Mouse (Mus musculus): Measurements from ENCODE around the gene Os9. TPM values are rescaled to one million over a fixed set of nuclear protein-coding genes. Genes with fewer than 3 reads are reported as not detected.

Os9 gene
- 94.0 and 95.8 TPM in 2 replicates for polyA plus RNA-seq (2012; rRNA removed)

DNA sequence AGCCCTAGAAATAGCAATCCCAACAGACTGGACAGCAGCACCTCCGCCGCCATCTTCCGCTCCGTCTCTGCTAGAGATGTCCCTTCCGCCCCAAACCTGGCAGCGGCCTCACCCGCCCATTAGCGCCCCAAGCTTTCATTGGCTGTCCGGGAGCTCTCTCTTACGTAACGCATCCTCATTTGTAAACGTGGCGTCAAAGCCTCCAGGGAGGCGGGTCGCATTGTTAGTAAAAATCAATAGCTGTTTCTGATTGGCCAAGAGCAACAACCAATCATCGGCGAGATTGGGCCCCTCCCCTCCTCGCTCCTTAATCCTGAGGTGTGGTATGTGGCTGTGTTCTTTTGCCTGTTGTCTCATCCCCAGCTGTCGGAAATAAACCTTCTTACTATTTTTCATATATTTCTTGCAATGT lies at the start of gene Os9:
TSS of gene Os9 (minus strand) at position 66 of the 412 bp plus-strand sequence.

DNA sequence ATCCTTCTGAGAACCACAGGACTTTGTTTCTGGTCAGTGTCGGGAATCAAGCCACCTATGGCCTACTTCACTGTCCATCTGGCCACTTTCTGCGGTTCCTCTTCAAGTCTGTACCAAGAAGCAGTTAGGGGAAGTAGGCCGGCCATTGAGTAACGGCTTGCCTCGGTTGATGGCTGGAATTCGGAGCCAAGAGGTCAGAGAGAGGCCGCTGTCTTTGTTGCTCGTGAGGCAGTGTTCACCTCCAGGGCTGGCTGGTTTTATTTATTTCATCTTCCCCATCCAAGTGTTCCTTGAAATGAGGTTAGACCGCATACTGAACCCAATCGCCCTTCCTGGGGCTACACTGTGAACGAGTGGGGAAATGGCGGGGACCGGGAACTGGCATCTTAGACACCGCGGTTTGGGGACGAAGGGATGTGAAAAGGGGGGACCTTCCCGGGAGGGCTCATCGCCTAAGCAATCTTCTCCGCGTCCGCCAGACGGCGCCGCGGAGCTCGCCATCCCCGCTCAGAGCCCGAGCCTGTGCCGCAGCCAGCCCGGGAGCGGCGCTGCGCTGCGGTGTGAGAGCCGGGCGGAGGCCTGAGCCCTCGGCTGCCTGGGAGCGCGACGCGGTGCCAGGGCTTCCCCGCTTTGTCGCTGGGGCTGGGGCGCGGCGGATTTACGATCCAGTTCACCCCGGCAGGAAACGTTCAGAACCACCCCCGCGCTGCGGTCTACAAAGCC lies 43.9 kb upstream of the Os9 start, which contains the start of gene B4galnt1:
TSS of gene B4galnt1 (plus strand) at position 595 of the 723 bp plus-strand sequence.

DNA sequence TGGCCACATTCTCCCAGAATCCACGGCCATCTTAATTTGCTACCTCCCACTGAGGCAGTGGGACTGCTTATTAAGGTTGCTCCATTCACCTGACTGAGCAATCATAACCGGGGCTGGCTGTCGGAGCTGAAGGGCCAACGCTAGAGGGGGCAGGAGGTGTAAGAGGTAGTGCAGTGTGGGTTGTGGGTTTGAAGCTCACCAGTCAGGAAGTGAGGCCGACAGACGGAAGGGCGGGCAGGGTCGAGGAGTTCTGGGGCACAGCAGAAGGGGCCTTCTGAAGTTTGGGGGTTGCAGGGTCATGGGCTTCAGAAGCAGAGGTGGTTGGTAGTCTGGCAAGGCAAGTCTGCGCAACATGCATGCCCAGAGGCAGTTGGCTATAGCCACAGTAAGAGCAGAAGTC lies 45.9 kb downstream of the Os9 start, which contains the start of gene Agap2:
TSS of gene Agap2 (plus strand) at position 205 of the 400 bp plus-strand sequence.

DNA sequence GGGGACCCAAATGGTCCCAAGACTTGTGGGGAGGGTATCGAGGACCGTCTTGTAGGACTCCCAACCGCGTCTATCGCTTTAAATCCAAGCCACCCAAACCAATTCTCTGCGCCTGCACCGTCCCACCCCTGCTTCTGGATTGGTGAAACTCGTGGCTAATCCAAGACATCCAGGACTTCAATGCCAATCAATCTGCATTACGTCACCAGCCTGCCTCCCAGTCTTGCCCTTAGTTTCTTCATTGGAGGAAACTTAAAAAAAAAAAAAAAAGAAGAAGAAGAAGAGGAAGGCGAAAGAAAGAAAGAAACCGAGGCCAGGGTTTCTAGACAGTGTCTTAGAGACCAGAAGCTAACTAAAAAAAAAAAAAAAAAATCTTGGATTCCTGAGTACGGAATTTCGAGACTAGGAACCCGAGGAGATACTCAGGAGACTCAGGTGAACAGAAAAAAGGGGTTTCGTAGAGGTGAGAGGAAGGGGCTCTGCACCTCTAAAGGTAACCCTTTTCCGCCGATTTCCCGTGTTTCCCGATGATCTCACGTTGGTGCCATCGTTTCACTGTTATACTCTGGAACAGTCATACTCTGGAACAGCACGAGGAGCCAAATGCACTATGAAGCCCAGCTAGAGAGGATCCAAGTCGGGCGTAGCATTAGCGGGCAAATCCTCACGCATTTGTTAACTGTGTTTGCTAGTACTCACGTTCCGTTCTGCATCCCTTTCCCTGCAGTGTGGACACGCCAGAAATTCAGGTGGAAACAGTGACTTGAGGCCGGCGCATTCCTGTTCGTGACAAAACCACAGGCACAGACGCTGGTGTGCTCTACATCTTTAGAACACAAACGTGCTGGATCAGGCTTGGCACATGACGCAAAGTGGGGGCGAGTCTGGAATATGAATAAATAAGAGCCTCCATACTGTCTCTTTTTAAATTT lies 50.5 kb downstream of the Os9 start, which contains the start of gene Tspan31:
TSS of gene Tspan31 (minus strand) at position 75 of the 932 bp plus-strand sequence.

DNA sequence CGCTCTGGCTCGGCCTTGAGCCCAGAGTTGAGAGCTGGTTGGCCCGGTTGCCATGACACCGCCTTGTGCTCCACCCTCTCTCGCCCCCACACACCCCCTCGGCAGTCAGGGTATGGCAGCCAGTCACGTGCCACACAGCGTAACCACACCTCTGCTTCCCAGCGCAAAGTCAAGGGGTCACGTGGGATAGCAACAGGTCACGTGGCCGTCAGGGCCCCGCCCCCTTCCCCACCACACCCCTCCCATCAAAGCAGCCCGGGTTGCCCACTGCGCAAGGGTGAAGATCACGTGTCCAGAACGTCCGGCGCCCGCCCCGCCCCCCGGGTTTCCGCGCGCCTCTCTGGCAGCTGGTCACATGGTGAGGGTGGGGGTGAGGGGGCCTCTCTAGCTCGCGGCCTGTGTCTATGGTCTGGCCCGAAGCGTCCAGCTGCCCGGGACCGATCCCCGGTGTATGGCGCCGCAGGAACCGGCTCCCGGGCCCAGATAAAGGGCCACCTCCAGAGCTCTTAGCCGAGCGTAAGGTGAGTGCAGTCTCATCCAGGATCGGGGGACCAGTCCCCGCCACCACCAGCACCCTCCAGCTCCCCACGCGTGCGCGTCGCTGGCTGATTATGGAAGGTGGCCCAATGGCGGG lies 57.6 kb downstream of the Os9 start, which contains the start of gene Cdk4:
TSS of gene Cdk4 (plus strand) at position 296 of the 634 bp plus-strand sequence.

DNA sequence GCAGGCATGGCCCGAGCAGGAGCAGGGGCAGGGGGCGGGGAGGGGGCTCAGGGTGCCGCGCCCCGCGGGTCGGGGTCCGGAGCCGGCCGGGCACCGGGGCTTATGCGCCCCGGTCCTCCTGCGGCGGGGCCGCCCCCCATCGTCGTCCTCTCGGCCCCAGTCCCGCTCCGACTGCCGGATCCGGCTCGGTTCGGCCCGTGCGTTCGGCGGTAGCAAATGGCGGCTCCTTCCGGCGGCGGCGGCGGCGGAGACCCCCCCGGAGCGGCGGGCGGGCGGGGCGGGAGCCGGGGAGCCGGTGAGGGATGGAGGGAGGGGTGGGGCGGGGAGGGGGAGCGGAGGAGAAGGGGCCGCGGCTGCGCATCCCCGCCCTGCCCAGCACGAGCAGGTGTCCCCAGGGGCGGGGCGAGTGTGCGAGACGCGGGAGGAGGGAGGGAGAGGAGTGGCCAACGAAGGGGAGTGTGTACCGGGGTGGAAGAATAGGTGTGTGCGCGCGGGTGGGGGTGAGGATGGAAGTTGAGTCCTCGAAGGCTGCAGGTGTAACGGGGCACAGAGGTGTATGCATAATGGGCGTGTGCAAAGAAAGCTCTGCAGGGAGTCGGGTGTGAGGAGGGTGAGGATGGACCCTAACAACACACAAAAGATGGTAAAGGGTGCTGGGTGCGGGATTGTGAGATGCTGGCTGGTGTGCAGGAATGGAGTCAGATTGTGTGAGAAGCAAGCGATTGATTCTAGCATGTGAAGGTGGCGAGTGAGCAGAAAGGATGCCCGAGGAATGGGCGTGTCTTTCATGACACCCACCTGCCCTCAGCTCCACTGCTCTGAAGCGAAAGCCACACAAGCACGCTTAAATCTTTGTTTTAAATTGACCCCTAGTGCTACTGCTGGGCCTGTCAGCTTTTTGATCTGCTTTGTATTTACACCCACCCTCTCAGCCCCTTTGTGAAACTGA lies 60.7 kb downstream of the Os9 start, which contains the start of gene March9:
TSS of gene March9 (minus strand) at position 217 of the 949 bp plus-strand sequence.

DNA sequence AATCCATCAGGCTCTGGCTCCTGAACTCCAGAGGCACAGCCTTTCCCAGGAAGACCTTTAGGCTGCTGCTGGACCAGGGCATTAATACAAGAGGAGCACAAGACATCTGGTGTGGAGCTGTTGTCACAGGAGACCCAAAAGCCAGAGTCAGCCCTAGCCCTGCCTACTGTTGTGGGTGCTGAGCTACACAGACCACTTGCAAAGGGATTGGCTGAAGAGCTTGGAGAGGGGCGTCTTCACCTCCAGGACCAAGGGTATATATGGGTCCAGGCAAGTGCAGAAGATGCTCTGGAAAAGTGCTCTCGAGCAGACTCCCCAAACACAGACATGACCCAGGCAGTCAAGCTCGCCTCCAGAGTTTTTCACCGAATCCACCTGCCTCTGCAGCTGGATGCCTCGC lies 73.0 kb downstream of the Os9 start, which contains the start of gene Cyp27b1:
TSS of gene Cyp27b1 (plus strand) at position 297 of the 400 bp plus-strand sequence.

Other genes starting within 250 kb of the Os9 start
- gene Atp23, start 219.8 kb downstream of the Os9 start, polyA plus RNA-seq (2012; rRNA removed): 8.7 and 10.2 TPM in 2 replicates
- 82.1 and 96.5 TPM in 2 replicates for gene Ctdsp2, start 142.4 kb downstream of the Os9 start, polyA plus RNA-seq (2012; rRNA removed)
- gene Avil, start 120.4 kb downstream of the Os9 start, polyA plus RNA-seq (2012; rRNA removed): 0.82 and 3.4 TPM in 2 replicates
- gene Tsfm, start 90.3 kb downstream of the Os9 start, polyA plus RNA-seq (2012; rRNA removed): 42.7 and 47.9 TPM in 2 replicates
- 19.7 and 24.9 TPM in 2 replicates for gene Mettl1, start 79.7 kb downstream of the Os9 start, polyA plus RNA-seq (2012; rRNA removed)
- 0.32 and 0.84 TPM in 2 replicates for gene Eef1akmt3, start 79.6 kb downstream of the Os9 start, polyA plus RNA-seq (2012; rRNA removed)
- 0.63 and 0.72 TPM in 2 replicates for gene Cyp27b1, start 72.9 kb downstream of the Os9 start, polyA plus RNA-seq (2012; rRNA removed)
- 36.2 and 37.4 TPM in 2 replicates for gene March9, start 60.9 kb downstream of the Os9 start, polyA plus RNA-seq (2012; rRNA removed)
- gene Cdk4, start 57.6 kb downstream of the Os9 start, polyA plus RNA-seq (2012; rRNA removed): 1,086 and 1,352 TPM in 2 replicates
- gene Tspan31, start 50.9 kb downstream of the Os9 start, polyA plus RNA-seq (2012; rRNA removed): 91.2 and 94.6 TPM in 2 replicates
- 89.1 and 97.8 TPM in 2 replicates for gene Agap2, start 45.8 kb downstream of the Os9 start, polyA plus RNA-seq (2012; rRNA removed)
- 41.1 and 50.7 TPM in 2 replicates for gene B4galnt1, start 44.1 kb upstream of the Os9 start, polyA plus RNA-seq (2012; rRNA removed)
- 2.4 and 2.8 TPM in 2 replicates for gene Slc26a10, start 59.5 kb upstream of the Os9 start, polyA plus RNA-seq (2012; rRNA removed)
- 106 and 125 TPM in 2 replicates for gene Arhgef25, start 69.0 kb upstream of the Os9 start, polyA plus RNA-seq (2012; rRNA removed)
- gene Dtx3, start 74.6 kb upstream of the Os9 start, polyA plus RNA-seq (2012; rRNA removed): 465 and 469 TPM in 2 replicates
- gene Pip4k2c, start 90.5 kb upstream of the Os9 start, polyA plus RNA-seq (2012; rRNA removed): 23.0 and 24.3 TPM in 2 replicates
- gene Kif5a, start 142.2 kb upstream of the Os9 start, polyA plus RNA-seq (2012; rRNA removed): 115 and 116 TPM in 2 replicates
- gene Dctn2, start 145.2 kb upstream of the Os9 start, polyA plus RNA-seq (2012; rRNA removed): 328 and 341 TPM in 2 replicates
- gene Mbd6, start 167.9 kb upstream of the Os9 start, polyA plus RNA-seq (2012; rRNA removed): 49.6 and 66.7 TPM in 2 replicates
- gene Mars, start 190.7 kb upstream of the Os9 start, polyA plus RNA-seq (2012; rRNA removed): 89.7 and 94.2 TPM in 2 replicates
- 1.2 and 1.3 TPM in 2 replicates for gene Arhgap9, start 200.8 kb upstream of the Os9 start, polyA plus RNA-seq (2012; rRNA removed)
- 9.4 and 26.2 TPM in 2 replicates for gene Gli1, start 220.8 kb upstream of the Os9 start, polyA plus RNA-seq (2012; rRNA removed)
- gene Inhbe, start 233.3 kb upstream of the Os9 start, polyA plus RNA-seq (2012; rRNA removed): not detected in 2 replicates
- not detected in 2 replicates for gene Inhbc, start 249.3 kb upstream of the Os9 start, polyA plus RNA-seq (2012; rRNA removed)

All from central nervous system, embryonic 14 days (tissue).